Mouse (Mus musculus) cerebellum, adult 9-11 months (tissue): Measurements from ENCODE around the gene Vnn3.

Source experiments
- DNase-seq: peaks from one replicate; pipeline ENCODE4 v3.0.0; 2022

The Vnn3 gene

GRCm38 (mm10) chr10:23894601-23895349, 43.5 kb downstream of the Vnn3 start, which contains the start of gene Vnn1:
Vnn1 (plus strand) TSS chr10:23894688.
- DNase-seq, result no peak

- no peak for DNase-seq
Measured at GRCm38 (mm10) chr10:23895376-23895775, 44.1 kb downstream of the Vnn3 start.

GRCm38 (mm10) chr10:23901119-23901518, 49.9 kb downstream of the Vnn3 start:
- DNase-seq, result no peak

GRCm38 (mm10) chr10:23905661-23906060, 54.4 kb downstream of the Vnn3 start:
- DNase-seq, result no peak
